Mouse (Mus musculus) embryonic facial prominence, embryonic 14.5 days (tissue): Measurements from ENCODE around the gene Runx1. TPM values are rescaled to one million over a fixed set of nuclear protein-coding genes. Genes with fewer than 3 reads are reported as not detected.
A peak's percentile ranks its signal among the peaks of the same experiment; 100 is the strongest.

Experiments
- ATAC-seq: fragments of 200-750 bp; cut with Nextera tagmentation; 2 replicates; pipeline ENCODE4 v1.8.0; 2017; ENCODE audit warnings: low read depth, moderate number of reproducible peaks, moderate TSS enrichment
- DNase-seq: peaks from one replicate; pipeline ENCODE4 v3.0.0-alpha.2; 2015; ENCODE audit warnings: low spot score
- H3K27ac ChIP-seq: fragments of 300-500 bp; sonication (generic); replicated peaks from 2 replicates; pipeline ENCODE4 v1.5.1; 2014; ENCODE audit warnings: low read depth, mild to moderate bottlenecking, low read length, moderate library complexity
- H3K27me3 ChIP-seq: fragments of 300-500 bp; sonication (generic); replicated peaks from 2 replicates; pipeline ENCODE4 v1.6.1; 2014; ENCODE audit warnings: low read length; ENCODE audit not compliant: control insufficient read depth, insufficient read depth
- H3K36me3 ChIP-seq: fragments of 300-500 bp; sonication (generic); 2 replicates; pipeline ENCODE4 v1.6.1; 2014; ENCODE audit warnings: low read length, mixed read lengths; ENCODE audit not compliant: control insufficient read depth, insufficient read depth
- H3K4me1 ChIP-seq: fragments of 300-500 bp; sonication (generic); 2 replicates; pipeline ENCODE4 v1.6.1; 2014; ENCODE audit warnings: antibody characterized with exemption, low read length; ENCODE audit not compliant: control insufficient read depth, insufficient read depth
- H3K4me2 ChIP-seq: fragments of 300-500 bp; sonication (generic); 2 replicates; pipeline ENCODE4 v1.6.1; 2014; ENCODE audit warnings: low read depth, mild to moderate bottlenecking, low read length, moderate library complexity, mixed read lengths
- H3K4me3 ChIP-seq: fragments of 300-500 bp; sonication (generic); 2 replicates; pipeline ENCODE4 v1.5.1; 2014; ENCODE audit warnings: low read depth, mild to moderate bottlenecking, low read length
- H3K9ac ChIP-seq: fragments of 300-500 bp; sonication (generic); 2 replicates; pipeline ENCODE4 v1.6.1; 2014; ENCODE audit warnings: low read depth, mild to moderate bottlenecking, low read length, moderate library complexity, mixed read lengths
- H3K9me3 ChIP-seq: fragments of 300-500 bp; sonication (generic); 2 replicates; pipeline ENCODE4 v1.6.1; 2016; ENCODE audit warnings: low read length; ENCODE audit not compliant: control insufficient read depth
- WGBS: fragments of 180-500 bp; shearing (Covaris S2); extraction: QIAGEN DNeasy Blood & Tissue Kit; methylation state at CpG from one replicate; pipeline ENCODE4 v1.1.7; 2014; 5-methylcytosine and 5-hydroxymethylcytosine counted together
- polyA plus RNA-seq: library from polyadenylated mRNA; unstranded; fragments of >200 nt; fragmentation: Nextera tagmentation; extraction: Ambion mirVana; gene quantifications from 2 replicates; pipeline ENCODE4 v1.2.1, GENCODE M21; 2014

Runx1 gene
- polyA plus RNA-seq, 1 experiment from 2014 or later: 13.7 TPM

DNA sequence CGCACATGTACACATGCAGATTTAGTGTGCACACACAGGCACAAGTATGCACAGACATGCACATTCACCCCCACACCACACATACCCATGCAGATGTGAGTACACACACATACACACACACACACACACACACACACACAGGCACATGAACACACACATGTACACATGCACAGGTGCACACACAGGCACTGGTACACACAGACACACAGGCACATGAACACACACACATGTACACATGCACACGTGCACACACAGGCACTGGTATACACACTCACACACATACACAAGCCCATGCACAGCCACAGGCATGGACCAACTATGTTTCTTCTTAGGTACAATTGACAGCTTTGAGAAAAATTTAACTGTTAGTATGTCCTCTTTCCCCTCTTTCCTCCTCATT is 122.1 kb downstream of the Runx1 start:
- WGBS: 90% methylated on average over 2 of the region's 2 CpGs
- Histone ChIP-seq H3K4me1 (peaks cover 27% of the 10 kb centered on the region), H3K36me3 (no peaks in the 10 kb centered on the region), H3K4me2 (no peak overlapping the region), H3K9me3 (no peaks in the 10 kb centered on the region), H3K27ac (no peak overlapping the region), H3K27me3 (peaks cover 8% of the 10 kb centered on the region), H3K9ac (no peak overlapping the region), H3K4me3 (no peak overlapping the region)
- ATAC-seq: no peak
- DNase-seq: no peak

DNA sequence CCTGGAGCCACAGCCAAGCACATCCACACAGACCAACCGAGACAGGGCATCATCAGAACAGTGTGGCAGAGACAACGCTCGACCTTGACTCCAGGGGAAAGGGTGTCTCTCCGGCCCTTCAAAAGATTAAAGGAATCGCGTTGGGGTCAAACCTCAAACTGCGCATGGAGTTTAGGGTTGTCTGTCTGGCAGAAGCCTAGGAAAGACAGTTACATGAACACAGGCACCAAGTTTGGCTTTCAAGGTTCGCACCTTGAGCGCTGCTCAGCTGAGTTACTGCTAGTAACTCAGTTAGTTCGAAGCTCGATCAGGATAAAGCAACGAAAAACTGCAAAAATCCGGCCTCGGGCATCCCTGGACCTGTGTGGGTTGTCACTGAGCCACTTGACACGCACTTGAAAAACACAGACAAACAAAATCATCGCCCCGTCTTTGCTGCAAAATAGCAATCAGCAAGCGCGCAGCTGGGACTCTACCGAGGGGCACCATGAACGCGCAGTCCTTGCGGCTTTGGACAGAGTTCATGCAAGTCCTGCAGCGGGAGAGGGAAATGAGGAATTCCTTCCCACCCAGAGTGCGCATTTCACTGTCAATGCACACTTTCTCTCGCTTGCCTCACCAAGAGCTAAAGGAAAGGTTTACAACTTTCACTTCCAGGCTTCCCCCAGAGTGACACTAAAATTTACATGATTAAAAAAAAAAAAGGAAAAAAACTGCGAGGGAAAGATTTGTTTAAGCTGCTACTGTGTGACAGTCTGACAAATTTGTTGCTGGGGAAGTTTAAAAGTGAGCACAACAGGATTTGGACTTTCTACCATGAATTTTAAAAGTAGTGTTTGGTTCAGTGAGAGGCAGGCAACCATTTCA is 126.2 kb downstream of the Runx1 start:
- DNase-seq: peak; percentile 75
- H3K27ac ChIP-seq: no peak overlapping the region
- no peak overlapping the region for H3K9ac ChIP-seq

DNA sequence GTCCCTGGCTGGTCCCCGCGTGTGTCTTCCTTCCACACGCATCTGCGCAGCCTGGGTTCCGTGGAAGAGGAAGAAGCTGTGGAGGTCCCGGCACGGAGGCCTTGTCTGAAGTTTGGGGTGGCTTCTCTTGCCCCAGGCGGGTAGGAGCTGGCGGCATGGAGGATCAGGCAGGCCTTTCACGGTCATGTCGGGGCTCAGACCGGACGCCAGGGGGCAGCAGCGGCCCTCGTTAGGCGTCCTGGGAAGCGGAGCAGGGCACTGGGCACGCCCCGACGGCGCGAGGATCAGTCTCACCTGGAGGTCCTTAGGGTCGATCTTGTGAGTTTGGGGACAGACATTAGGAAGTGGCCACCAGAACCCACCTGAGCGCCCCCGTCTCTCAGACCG is 127.3 kb downstream of the Runx1 start:
- Histone ChIP-seq H3K27me3 (0 out of 2 replicates have a peak, but pooled peaks cover 8% of the 10 kb centered on the region), H3K27ac (peak overlapping the region; percentile 91)
- WGBS: under 1% methylated on average over 26 of the region's 26 CpGs

More for the DNA sequence above, 126.2 kb downstream of the Runx1 start:
- Histone ChIP-seq H3K27me3 (peaks cover 12% of the 10 kb centered on the region), H3K4me2 (peak overlapping the region; percentile 98), H3K9me3 (no peaks in the 10 kb centered on the region), H3K4me3 (peak overlapping the region; percentile 61), H3K4me1 (peaks cover 10% of the 10 kb centered on the region), H3K36me3 (no peaks in the 10 kb centered on the region)
- 5% methylated on average over 27 of the region's 27 CpGs for WGBS
- ATAC-seq: no peak

DNA sequence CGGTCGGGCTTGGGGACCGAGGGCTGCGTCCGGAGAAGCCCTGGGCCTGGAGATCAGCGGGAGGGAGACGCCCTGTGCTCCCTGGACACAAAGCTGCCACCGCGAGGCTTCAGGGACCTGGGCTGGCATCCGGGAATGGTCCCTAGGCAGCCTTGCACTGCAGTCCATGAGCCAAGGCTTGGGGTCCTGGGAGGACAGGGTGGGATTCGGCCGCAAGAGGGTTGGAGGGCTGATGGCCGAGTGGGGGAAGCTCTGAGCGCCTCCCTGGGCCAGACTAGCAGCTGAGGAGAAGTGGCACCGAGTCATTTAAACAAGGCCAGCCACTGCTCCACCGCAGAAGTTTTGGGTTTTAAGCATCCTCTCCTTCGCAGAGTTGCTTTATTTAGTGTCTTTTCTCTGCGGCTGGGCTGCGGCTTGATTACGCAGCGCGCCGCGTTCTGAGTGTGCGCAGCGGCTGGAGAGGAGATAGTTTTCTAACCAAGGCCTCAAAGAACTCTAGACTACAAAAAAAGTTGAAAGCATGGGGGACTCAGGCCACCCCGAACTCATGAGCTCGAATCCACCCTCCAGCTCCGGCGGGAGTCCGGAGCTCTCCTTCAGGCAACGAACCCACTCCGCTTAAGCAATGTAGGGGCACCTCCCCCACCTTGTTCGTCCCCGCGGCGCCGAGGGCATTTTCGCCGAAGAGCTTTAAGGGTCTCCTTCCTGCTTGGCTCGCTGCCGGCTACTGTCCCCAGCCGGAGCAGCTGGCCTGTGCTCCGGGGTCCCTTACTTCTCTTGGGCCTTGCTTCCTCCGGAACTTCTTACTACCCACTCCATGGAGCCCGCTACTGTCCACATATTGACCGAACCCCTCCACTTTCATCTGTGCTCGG is 128.0 kb downstream of the Runx1 start:
- peak; percentile 75 for DNase-seq
- Histone ChIP-seq H3K27me3 (0 out of 2 replicates have a peak, but pooled peaks cover 12% of the 10 kb centered on the region), H3K4me1 (peaks cover 14% of the 10 kb centered on the region), H3K4me3 (peak overlapping the region; percentile 61), H3K36me3 (no peaks in the 10 kb centered on the region), H3K4me2 (peak overlapping the region; percentile 98), H3K9ac (peak overlapping the region; percentile 82), H3K27ac (peak overlapping the region; percentile 91), H3K9me3 (no peaks in the 10 kb centered on the region)
- ATAC-seq: peak; percentile 3; the same call in 1 of the 2 replicates
- WGBS: under 1% methylated on average over 44 of the region's 48 CpGs

More for the DNA sequence above, 127.3 kb downstream of the Runx1 start:
- peak overlapping the region; percentile 82 for H3K9ac ChIP-seq
- peak; percentile 94 for DNase-seq
- H3K4me2 ChIP-seq: peak overlapping the region; percentile 98
- peak; percentile 73 for ATAC-seq
- H3K36me3 ChIP-seq: no peaks in the 10 kb centered on the region
- H3K4me3 ChIP-seq: peak overlapping the region; percentile 61
- peaks cover 12% of the 10 kb centered on the region for H3K4me1 ChIP-seq
- H3K9me3 ChIP-seq: no peaks in the 10 kb centered on the region

DNA sequence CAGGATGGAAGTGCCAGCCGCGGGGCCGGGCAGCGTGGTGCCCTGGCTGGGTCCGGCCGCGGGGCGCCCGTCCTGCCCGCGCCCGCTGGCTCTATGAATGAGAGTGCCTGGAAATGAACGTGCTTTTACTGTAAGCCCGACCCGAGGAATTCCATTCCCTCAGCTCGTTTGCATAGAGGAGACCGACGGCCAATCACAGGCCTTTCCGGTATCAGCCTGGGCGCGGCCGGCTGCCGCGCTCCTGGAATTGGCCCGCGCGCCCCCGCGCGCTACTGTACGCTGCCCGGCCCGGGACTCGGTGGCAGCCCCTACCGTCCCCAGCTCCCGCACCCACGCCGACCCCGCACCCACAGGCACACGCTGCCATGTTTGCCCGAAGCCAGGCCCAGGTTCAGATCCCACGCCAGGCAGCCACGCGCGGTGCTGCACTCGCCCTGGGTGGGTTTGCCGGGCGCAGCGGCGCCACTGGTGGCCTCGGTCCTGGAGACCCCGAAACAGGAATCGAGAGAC is 128.7 kb downstream of the Runx1 start:
- Histone ChIP-seq H3K4me3 (peak overlapping the region; percentile 61), H3K9me3 (no peaks in the 10 kb centered on the region), H3K27me3 (0 out of 2 replicates have a peak, but pooled peaks cover 13% of the 10 kb centered on the region), H3K4me1 (peaks cover 14% of the 10 kb centered on the region), H3K9ac (peak overlapping the region; percentile 82), H3K27ac (peak overlapping the region; percentile 91), H3K36me3 (no peaks in the 10 kb centered on the region), H3K4me2 (peak overlapping the region; percentile 98)
- ATAC-seq (peak; percentile 92), DNase-seq (peak; percentile 97)
- WGBS: 0% methylated on average over 29 of the region's 53 CpGs

DNA sequence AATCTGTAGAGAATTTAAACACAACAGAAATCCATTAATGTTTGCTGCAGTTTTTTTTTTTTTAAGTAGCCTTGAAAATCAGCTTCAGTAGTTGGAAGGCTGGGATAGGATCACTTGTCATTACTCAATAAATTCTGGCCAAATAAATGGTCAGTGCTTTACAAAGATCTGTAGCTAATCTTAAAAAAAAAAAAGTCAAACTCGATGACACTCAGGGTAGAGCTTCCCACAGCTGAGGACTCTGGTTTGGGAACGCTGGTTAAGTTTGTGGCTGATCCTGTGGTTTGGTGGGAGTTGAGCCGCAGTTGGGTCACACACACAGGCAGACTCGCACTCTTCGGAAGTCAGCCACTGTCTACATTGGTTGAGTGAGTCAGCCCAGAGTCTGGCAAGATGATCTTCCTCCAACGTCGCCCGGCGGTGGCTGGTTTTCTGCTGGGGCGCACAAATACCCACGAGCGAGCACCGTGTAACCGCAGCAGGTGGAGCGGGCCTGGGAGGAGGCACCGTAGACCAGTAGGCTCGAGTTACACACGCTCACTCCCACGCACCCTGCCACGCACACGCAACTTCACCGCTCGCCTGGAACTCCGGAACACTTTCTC is 129.4 kb downstream of the Runx1 start:
- Histone ChIP-seq H3K4me1 (peaks cover 16% of the 10 kb centered on the region), H3K4me3 (peak overlapping the region; percentile 61), H3K9me3 (no peaks in the 10 kb centered on the region), H3K9ac (peak overlapping the region; percentile 82), H3K27me3 (0 out of 2 replicates have a peak, but pooled peaks cover 13% of the 10 kb centered on the region), H3K4me2 (peak overlapping the region; percentile 98), H3K27ac (peak overlapping the region; percentile 91), H3K36me3 (no peaks in the 10 kb centered on the region)
- ATAC-seq: peak; percentile 6; the same call in 1 of the 2 replicates
- peak; percentile 71 for DNase-seq
- under 1% methylated on average over 24 of the region's 24 CpGs for WGBS

DNA sequence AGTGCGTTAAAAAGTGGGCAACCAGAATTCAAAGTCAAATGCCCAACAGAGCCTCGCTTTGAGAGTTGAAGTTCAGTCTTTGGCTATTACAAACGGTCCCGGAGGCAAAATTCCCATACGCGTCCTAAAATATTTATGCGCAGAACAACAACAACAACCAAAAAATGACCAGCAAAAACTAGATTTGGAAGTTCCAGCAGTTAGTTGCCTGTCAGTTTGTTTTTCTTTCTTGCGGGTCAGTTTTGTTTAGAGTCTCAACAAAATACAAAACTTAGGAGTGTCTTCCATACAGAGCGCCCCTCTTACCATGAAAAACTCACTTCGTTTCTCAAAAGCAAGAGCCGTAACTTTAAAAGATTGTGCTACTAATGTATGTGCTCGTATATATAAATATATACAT is 130.0 kb downstream of the Runx1 start:
- Histone ChIP-seq H3K27me3 (0 out of 2 replicates have a peak, but pooled peaks cover 12% of the 10 kb centered on the region), H3K36me3 (no peaks in the 10 kb centered on the region), H3K9ac (peak overlapping the region; percentile 82), H3K9me3 (no peaks in the 10 kb centered on the region), H3K27ac (peak overlapping the region; percentile 24), H3K4me3 (peak overlapping the region; percentile 61), H3K4me1 (peaks cover 16% of the 10 kb centered on the region), H3K4me2 (peak overlapping the region; percentile 98)
- no peak for ATAC-seq
- DNase-seq: no peak
- 4% methylated on average over 12 of the region's 12 CpGs for WGBS
